Mouse (Mus musculus): ENCODE measurements around the gene Il9.

GRCm38 (mm10) chr13:56468536-56468935 is 13.5 kb downstream of the Il9 start:
- TF ChIP-seq RAD21 (IDR thresholded peaks at IDR 0.05; ENCODE audit: low read depth, low read length) (no peak), CTCF (IDR thresholded peaks at IDR 0.05 in 2 of 3, conservative IDR thresholded peaks at IDR 0.05 in 1 of 3; ENCODE audit: control insufficient read depth in 1 of 3, insufficient read depth in 1 of 3, low read depth in 2 of 3, low read length in 3 of 3, poor library complexity in 1 of 3, severe bottlenecking in 1 of 3) (no peak), POLR2AphosphoS2 (IDR thresholded peaks at IDR 0.05; ENCODE audit: low read length) (no peak), UBTF (IDR thresholded peaks at IDR 0.05; ENCODE audit: borderline replicate concordance, insufficient read depth, low read depth, low read length) (no peak), TAL1 (IDR thresholded peaks at IDR 0.05; ENCODE audit: low read length) (no peak), JUND (IDR thresholded peaks at IDR 0.05; ENCODE audit: low read depth, low read length) (no peak), USF2 (IDR thresholded peaks at IDR 0.05; ENCODE audit: borderline replicate concordance in 1 of 2, insufficient read depth in 1 of 2, low read depth in 1 of 2, low read length in 2 of 2) (no peak), KAT2A (conservative IDR thresholded peaks at IDR 0.05; ENCODE audit: low read depth, low read length) (no peak), MAX (IDR thresholded peaks at IDR 0.05; ENCODE audit: low read length) (no peak), MYC (IDR thresholded peaks at IDR 0.05; ENCODE audit: low read depth, low read length) (no peak), POLR2A (IDR thresholded peaks at IDR 0.05; ENCODE audit: control insufficient read depth in 1 of 2, insufficient read depth in 1 of 2, low read depth in 1 of 2, low read length in 2 of 2, poor library complexity in 1 of 2) (no peak)

All from MEL (cell line).